19 mouse cellular contexts compared by ENCODE assay signal in the genomic region with DNA sequence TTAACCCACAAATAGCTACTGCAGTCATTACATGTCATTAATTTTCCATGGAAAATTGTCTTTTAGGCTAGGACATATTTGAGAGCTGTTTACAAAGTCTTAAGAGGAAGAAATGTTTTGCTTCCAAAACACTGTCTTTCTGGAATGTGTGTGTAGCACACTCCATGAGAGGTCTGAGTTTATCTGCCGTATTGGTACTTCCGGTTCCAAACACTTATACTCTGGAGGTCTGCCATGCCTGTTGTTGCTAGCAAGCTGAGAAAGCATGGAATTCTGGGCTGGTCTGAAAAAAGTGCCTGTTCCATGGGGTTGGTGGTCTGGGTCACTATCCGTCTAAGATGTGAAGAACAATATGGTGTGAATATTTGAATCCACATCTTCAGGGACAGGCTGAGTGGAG. TPM values are rescaled to one million over a fixed set of nuclear protein-coding genes. Genes with fewer than 3 reads are reported as not detected.
DNase-seq lines count a peak whose midpoint lies in the region; ATAC-seq lines count a peak whose summit lies in the region.
"Had no signal": no experiment of that assay in that cellular context is flagged by ENCODE, and none has a peak within 500 bp of the region (broad histone marks: within the 10 kb centered on the region; RNA-seq: fewer than 3 reads in every experiment).

No protein-coding gene starts in this region.

- WGBS in heart, embryonic 11.5 days (ENCODE audit: insufficient replicate concordance): 59% methylated on average over 3 of the region's 3 CpGs
- WGBS in heart, embryonic 10.5 days: 80% methylated on average over 3 of the region's 3 CpGs

- peak overlapping the region; percentile 43; the same call in 1 of the 2 replicates for H3K9ac ChIP-seq in heart, embryonic 11.5 days (ENCODE audit: low read depth, low read length)
- H3K9ac ChIP-seq: limb, embryonic 12.5 days; stomach, embryonic 15.5 days had no signal

- peaks cover 12% of the 10 kb centered on the region; the same call in 1 of the 2 replicates for H3K27me3 ChIP-seq in heart, embryonic 11.5 days (ENCODE audit: control insufficient read depth, insufficient read depth, low read length)
- H3K27me3 ChIP-seq in heart, embryonic 10.5 days (ENCODE audit: insufficient read depth, poor library complexity, severe bottlenecking): peaks cover 29% of the 10 kb centered on the region
- H3K27me3 ChIP-seq in megakaryocyte, embryonic 14.5 days (replicated peaks): peaks cover 27% of the 10 kb centered on the region

- no peak overlapping the region for H3K4me3 ChIP-seq in heart, embryonic 11.5 days (ENCODE audit: low read depth, low read length)
- no peak overlapping the region for H3K4me3 ChIP-seq in heart, embryonic 10.5 days
- H3K4me3 ChIP-seq in megakaryocyte, embryonic 14.5 days (replicated peaks): peak overlapping the region; percentile 73

- H3K4me2 ChIP-seq in heart, embryonic 11.5 days: no peak overlapping the region

- H3K27ac ChIP-seq in heart, embryonic 11.5 days (ENCODE audit: low read depth, low read length): peak overlapping the region; percentile 46; the same call in 1 of the 2 replicates
- no peak overlapping the region for H3K27ac ChIP-seq in heart, embryonic 10.5 days
- H3K27ac ChIP-seq: hindbrain, embryonic 14.5 days; limb, embryonic 12.5 days; liver, embryonic 15.5 days; stomach, embryonic 15.5 days had no signal

- no peak for ATAC-seq in heart, embryonic 11.5 days (replicated peaks; ENCODE audit: insufficient number of reproducible peaks, low FRiP score, low TSS enrichment)
- no peak for ATAC-seq in megakaryocyte, adult 5-6 weeks (ENCODE audit: poor library complexity, severe bottlenecking)

- peaks cover 8% of the 10 kb centered on the region; the same call in 1 of the 2 replicates for H3K4me1 ChIP-seq in heart, embryonic 11.5 days (ENCODE audit: control insufficient read depth, insufficient read depth, low read length)
- peaks cover 22% of the 10 kb centered on the region for H3K4me1 ChIP-seq in heart, embryonic 10.5 days
- H3K4me1 ChIP-seq in megakaryocyte, embryonic 14.5 days: peaks cover 42% of the 10 kb centered on the region
- H3K4me1 ChIP-seq: limb, embryonic 12.5 days; stomach, embryonic 15.5 days had no signal

- no peaks in the 10 kb centered on the region for H3K9me3 ChIP-seq in heart, embryonic 11.5 days (replicated peaks; ENCODE audit: control insufficient read depth, low read length)
- no peaks in the 10 kb centered on the region for H3K9me3 ChIP-seq in heart, embryonic 10.5 days
- H3K9me3 ChIP-seq in megakaryocyte, embryonic 14.5 days: no peaks in the 10 kb centered on the region
- H3K9me3 ChIP-seq: G1E; limb, embryonic 12.5 days; liver, embryonic 15.5 days; stomach, embryonic 15.5 days had no signal

- intact Hi-C loops in heart, postnatal 10 days (cut with DNase I): no loop called here
- intact Hi-C loops in heart, postnatal 25 days (cut with DNase I): no loop called here

- no peak for DNase-seq in heart, embryonic 10.5 days (ENCODE audit: low spot score)
- peak; percentile 34 to 61 for DNase-seq in heart, postnatal 10 days
- no peak for DNase-seq in heart, postnatal 25 days (ENCODE audit: low spot score)
- DNase-seq in lung, postnatal 14 days: peak; percentile 24
- DNase-seq in embryo, embryonic 10.5 days (ENCODE audit: low spot score): no peak
- DNase-seq: adrenal gland, postnatal 25 days; cerebellum, adult 11-12 months; cerebellum, postnatal 14 days; retina, postnatal 1 day had no signal

- H3K36me3 ChIP-seq in heart, embryonic 11.5 days (ENCODE audit: control insufficient read depth, insufficient read depth, low read length): no peaks in the 10 kb centered on the region
- H3K36me3 ChIP-seq in heart, embryonic 10.5 days: no peaks in the 10 kb centered on the region
- peaks cover 8% of the 10 kb centered on the region for H3K36me3 ChIP-seq in megakaryocyte, embryonic 14.5 days (replicated peaks; ENCODE audit: low read length)
- H3K36me3 ChIP-seq: G1E; limb, embryonic 12.5 days; liver, embryonic 15.5 days; stomach, embryonic 15.5 days had no signal

RNA-seq across cellular contexts. Expression of a gene that starts 11.5 kb away (rescaled TPM):
- 1.0 and 1.3 TPM in 2 replicates for polyA plus RNA-seq in heart, embryonic 11.5 days (2014; fragmentation: Nextera tagmentation; extraction: Ambion mirVana)
- polyA plus RNA-seq in heart, embryonic 10.5 days (2016; fragmentation: Nextera tagmentation; extraction: Ambion mirVana): 0.16 and 0.19 TPM in 2 replicates
- total RNA-seq in heart, postnatal 10 days (2021): under 1 TPM; 0.67 to 0.84 TPM
- total RNA-seq in heart, postnatal 25 days (2021): under 1 TPM; 0.28 to 0.31 TPM
- 0.88 and 1.3 TPM in 2 replicates for polyA plus RNA-seq in megakaryocyte, embryonic 14.5 days (2012; ENCODE audit: insufficient read depth, low replicate concordance)
- total RNA-seq in megakaryocyte, adult 5-6 weeks (2015): 0.18 and 0.38 TPM in 2 replicates
- total RNA-seq in megakaryocyte, adult 5-6 weeks (2017): 0.22 TPM in 1 of 2 replicates, not detected in the other
- total RNA-seq: G1E; gastrocnemius, adult 8-10 months; granulocyte monocyte progenitor cell, adult 5-6 weeks had no signal
- polyA plus RNA-seq: G1E had no signal

Comparison
In these comparisons a context has a peak if more than half of its experiments do, and no peak if none do; other contexts are left out.
1. DNase-seq: peak in heart, postnatal 10 days (2 of 2) and lung, postnatal 14 days (single experiment); none in heart, embryonic 10.5 days (single experiment), heart, postnatal 25 days (single experiment) and embryo, embryonic 10.5 days (single experiment).